Mouse (Mus musculus): ENCODE data around the gene E130308A19Rik.

- TF ChIP-seq CTCF (IDR thresholded peaks at IDR 0.05; ENCODE audit: low read depth) (no peak; the same call in 1 of the 2 replicates), EP300 (IDR thresholded peaks at IDR 0.05; ENCODE audit: low read depth) (no peak)
These were observed 134.0 kb downstream of the E130308A19Rik start for GRCm38 (mm10) chr4:59760016-59760415.

Measured in heart, postnatal 0 days (tissue).